Mouse (Mus musculus): Measurements from ENCODE around the gene Commd3. TPM values are rescaled to one million over a fixed set of nuclear protein-coding genes. Genes with fewer than 3 reads are reported as not detected.

Commd3 gene
- polyA plus RNA-seq (2014; fragmentation: Illumina TruSeq; extraction: RNeasy Lipid Tissue Mini Kit (QIAGEN cat#74804); ENCODE audit: low read depth, low replicate concordance) = 354 TPM

GRCm38 (mm10) chr2:18672133-18672765 is at the start of gene Commd3:
TSS of gene Commd3 (plus strand) at chr2:18672384.

GRCm38 (mm10) chr2:18676936-18677491 is 4.8 kb downstream of the Commd3 start, which contains the start of gene Bmi1:
TSS of gene Bmi1 (plus strand) at chr2:18677018.

DNA sequence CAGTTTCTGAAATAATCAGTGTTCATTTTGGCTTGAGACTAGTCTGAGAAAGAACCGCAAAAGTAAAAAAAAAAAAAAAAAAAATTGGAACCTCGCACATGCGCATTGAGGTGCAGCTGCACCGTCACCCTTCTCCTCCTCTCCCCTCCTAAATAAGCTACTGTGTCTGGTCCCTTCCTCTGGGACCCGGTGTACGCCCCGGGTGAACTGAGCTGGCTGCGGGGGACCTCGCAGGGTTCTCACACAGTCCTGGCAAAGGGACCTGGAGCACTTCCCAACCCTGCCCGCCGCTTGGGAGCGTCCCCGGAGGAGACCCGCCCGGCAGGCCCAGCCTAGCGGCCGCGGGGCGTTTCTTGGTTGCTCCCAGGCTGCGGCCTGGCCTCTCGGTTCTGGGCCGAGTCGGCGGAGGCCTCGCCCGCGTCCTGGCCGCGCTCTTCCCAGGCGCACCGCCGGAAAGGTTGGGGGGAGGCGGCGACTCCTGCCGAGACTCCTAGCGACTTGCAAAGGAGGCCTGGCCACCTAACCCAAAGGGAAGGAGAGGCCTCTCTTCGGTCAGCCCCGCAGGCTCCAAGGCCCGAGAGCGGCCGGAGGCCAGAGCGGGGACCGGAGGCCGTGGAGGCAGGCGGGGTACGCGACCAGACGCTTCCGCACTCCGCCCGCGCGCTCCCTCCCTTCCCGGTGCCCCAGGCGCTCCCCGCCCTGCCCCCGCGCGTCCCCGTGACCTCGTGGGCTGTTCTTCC is 21.9 kb downstream of the Commd3 start, which contains the start of gene Spag6:
Gene Spag6 (plus strand): TSS at position 162 of the 740 bp plus-strand sequence.

Other genes starting within 250 kb of the Commd3 start
- gene Bmi1, start 4.6 kb downstream of the Commd3 start, polyA plus RNA-seq (2014; fragmentation: Illumina TruSeq; extraction: RNeasy Lipid Tissue Mini Kit (QIAGEN cat#74804); ENCODE audit: low read depth, low replicate concordance) = 88.8 TPM
- not detected for gene Spag6, start 21.6 kb downstream of the Commd3 start, polyA plus RNA-seq (2014; fragmentation: Illumina TruSeq; extraction: RNeasy Lipid Tissue Mini Kit (QIAGEN cat#74804); ENCODE audit: low read depth, low replicate concordance)